Mouse (Mus musculus) CH12.LX (cell line): ENCODE measurements around the gene Gm17509. TPM values are rescaled to one million over a fixed set of nuclear protein-coding genes. Genes with fewer than 3 reads are reported as not detected.

ENCODE experiments used
- DNase-seq: peaks from one replicate; pipeline ENCODE4 v3.0.0-alpha.2; 2013; ENCODE audit errors: extremely low read depth
- H3K27ac ChIP-seq: 2 replicates; pipeline ENCODE4 v1.5.1; 2012; ENCODE audit warnings: low read depth, mild to moderate bottlenecking, control low read depth, moderate library complexity; ENCODE audit not compliant: insufficient read depth
- H3K27me3 ChIP-seq: replicated peaks from 2 replicates; pipeline ENCODE3; 2012; ENCODE audit warnings: inconsistent platforms
- H3K36me3 ChIP-seq, 2 experiments: replicated peaks in 1 of 2; 2 replicates each; pipeline versions ENCODE3 to v1.6.1; 2012; ENCODE audit warnings: inconsistent platforms in 1 of 2, low read length in 1 of 2, mild to moderate bottlenecking in 1 of 2, mixed read lengths in 1 of 2, moderate library complexity in 1 of 2; ENCODE audit not compliant: control insufficient read depth in 1 of 2, insufficient read depth in 1 of 2
- H3K4me1 ChIP-seq, 2 experiments: 2 replicates each; pipeline ENCODE4 v1.6.1; 2012; ENCODE audit warnings: inconsistent platforms in 1 of 2, moderate library complexity in 1 of 2; ENCODE audit not compliant: insufficient read depth in 2 of 2, control insufficient read depth in 1 of 2
- H3K4me2 ChIP-seq: 2 replicates; pipeline ENCODE4 v1.6.1; 2012; ENCODE audit warnings: low read depth, mild to moderate bottlenecking, control low read depth; ENCODE audit not compliant: poor library complexity, insufficient read depth, severe bottlenecking
- H3K4me3 ChIP-seq, 3 experiments: fragments of 150-350 bp in 1 of 3; sonication (generic) in 1 of 3; replicated peaks in 1 of 3; 2 replicates each; pipeline versions ENCODE3 to v1.5.1; 2011 to 2012; ENCODE audit warnings: low read depth in 2 of 3, low read length in 2 of 3, mild to moderate bottlenecking in 2 of 3, moderate library complexity in 2 of 3, control low read depth in 1 of 3, improper control_type of control experiment in 1 of 3, inconsistent platforms in 1 of 3, mixed read lengths in 1 of 3; ENCODE audit not compliant: poor library complexity in 1 of 3
- H3K79me2 ChIP-seq: replicated peaks from 2 replicates; pipeline ENCODE4 v1.6.1; 2012; ENCODE audit warnings: mild to moderate bottlenecking, moderate library complexity; ENCODE audit not compliant: control insufficient read depth, poor library complexity, insufficient read depth, severe bottlenecking; ENCODE audit errors: extremely low read depth
- H3K9ac ChIP-seq: 2 replicates; pipeline ENCODE4 v1.6.1; 2012; ENCODE audit warnings: low read depth, mild to moderate bottlenecking, control low read depth, moderate library complexity; ENCODE audit not compliant: insufficient read depth
- H3K9me3 ChIP-seq: replicated peaks from 2 replicates; pipeline ENCODE3; 2012; ENCODE audit warnings: low read length, inconsistent platforms, mixed read lengths
- CHD2 ChIP-seq: IDR thresholded peaks from 2 replicates; pipeline ENCODE4 v1.6.1; 2011; ENCODE audit warnings: low read length, improper control_type of control experiment
- CTCF ChIP-seq, 2 experiments: IDR thresholded peaks in 1 of 2; conservative IDR thresholded peaks in 1 of 2; 2 replicates each; pipeline ENCODE4 v1.5.1; 2011 to 2012; ENCODE audit warnings: low read depth in 2 of 2, low read length in 2 of 2, improper control_type of control experiment in 1 of 2, inconsistent platforms in 1 of 2, mild to moderate bottlenecking in 1 of 2, moderate library complexity in 1 of 2
- E2F4 ChIP-seq: IDR thresholded peaks from 2 replicates; pipeline ENCODE4 v1.6.1; 2011; ENCODE audit warnings: low read depth, low read length, improper control_type of control experiment; ENCODE audit not compliant: insufficient replicate concordance
- ELF1 ChIP-seq: IDR thresholded peaks from 2 replicates; pipeline ENCODE4 v1.6.1; 2014; ENCODE audit warnings: low read depth, mild to moderate bottlenecking, inconsistent platforms, low read length, improper control_type of control experiment
- ETS1 ChIP-seq: conservative IDR thresholded peaks from 2 replicates; pipeline ENCODE4 v1.6.1; 2012; ENCODE audit warnings: low read depth, mild to moderate bottlenecking, inconsistent platforms, low read length, improper control_type of control experiment, moderate library complexity
- GABPA ChIP-seq: IDR thresholded peaks from 2 replicates; pipeline ENCODE4 v1.6.1; 2012; ENCODE audit warnings: low read depth, low read length, improper control_type of control experiment, inconsistent platforms; ENCODE audit not compliant: insufficient replicate concordance
- HCFC1 ChIP-seq: IDR thresholded peaks from 2 replicates; pipeline ENCODE4 v1.6.1; 2012; ENCODE audit warnings: low read depth, mild to moderate bottlenecking, inconsistent platforms, low read length, improper control_type of control experiment
- JUND ChIP-seq: conservative IDR thresholded peaks from 2 replicates; pipeline ENCODE4 v1.6.1; 2011; ENCODE audit warnings: low read depth, low read length, improper control_type of control experiment
- KAT2A ChIP-seq: IDR thresholded peaks from 2 replicates; pipeline ENCODE4 v1.6.1; 2012; ENCODE audit warnings: low read length, improper control_type of control experiment, inconsistent platforms; ENCODE audit not compliant: insufficient replicate concordance
- MXI1 ChIP-seq: IDR thresholded peaks from 2 replicates; pipeline ENCODE4 v1.6.1; 2011; ENCODE audit warnings: mild to moderate bottlenecking, low read depth, low read length, improper control_type of control experiment
- MYC ChIP-seq: IDR thresholded peaks from 2 replicates; pipeline ENCODE4 v1.6.1; 2011; ENCODE audit warnings: low read depth, mild to moderate bottlenecking, improper control_type of control experiment, low read length
- NRF1 ChIP-seq: IDR thresholded peaks from 2 replicates; pipeline ENCODE4 v1.6.1; 2014; ENCODE audit warnings: low read depth, mild to moderate bottlenecking, inconsistent platforms, low read length, improper control_type of control experiment, moderate library complexity
- POLR2A ChIP-seq: IDR thresholded peaks from 2 replicates; pipeline ENCODE4 v1.6.1; 2011; ENCODE audit warnings: low read depth, mild to moderate bottlenecking, improper control_type of control experiment, low read length
- RCOR1 ChIP-seq: conservative IDR thresholded peaks from 2 replicates; pipeline ENCODE4 v1.6.1; 2012; ENCODE audit warnings: low read depth, mild to moderate bottlenecking, inconsistent platforms, low read length, improper control_type of control experiment
- SIN3A ChIP-seq: IDR thresholded peaks from 2 replicates; pipeline ENCODE4 v1.6.1; 2012; ENCODE audit warnings: low read length, improper control_type of control experiment, inconsistent platforms
- SMC3 ChIP-seq: IDR thresholded peaks from 2 replicates; pipeline ENCODE4 v1.6.1; 2011; ENCODE audit warnings: low read depth, low read length, improper control_type of control experiment
- TBP ChIP-seq: conservative IDR thresholded peaks from 2 replicates; pipeline ENCODE4 v1.6.1; 2011; ENCODE audit warnings: low read depth, low read length, improper control_type of control experiment
- USF1 ChIP-seq: IDR thresholded peaks from 2 replicates; pipeline ENCODE4 v1.6.1; 2014; ENCODE audit warnings: low read depth, mild to moderate bottlenecking, inconsistent platforms, low read length, improper control_type of control experiment
- USF2 ChIP-seq: conservative IDR thresholded peaks from 2 replicates; pipeline ENCODE4 v1.6.1; 2011; ENCODE audit warnings: low read depth, low read length, improper control_type of control experiment
- ZMIZ1 ChIP-seq: IDR thresholded peaks from 2 replicates; pipeline ENCODE4 v1.6.1; 2012; ENCODE audit warnings: low read depth, mild to moderate bottlenecking, inconsistent platforms, low read length, improper control_type of control experiment
- ZNF384 ChIP-seq: IDR thresholded peaks from 2 replicates; pipeline ENCODE4 v1.6.1; 2012; ENCODE audit warnings: low read depth, low read length, improper control_type of control experiment, inconsistent platforms
- dilution Hi-C: fragments of 300-500 bp; cut with MboI; formaldehyde crosslinking; loops from 2 replicates; pipeline ENCODE4 v1.14.3; 2020; ENCODE audit warnings: low sequenced_read_pairs; ENCODE audit not compliant: extremely low pct_unique_long_range_greater_than_20kb, extremely low pct_ligation_motif_present
- in situ Hi-C: fragments of 300-500 bp; cut with MboI; formaldehyde crosslinking; loops from 3 replicates; pipeline ENCODE4 v1.14.3; 2019; ENCODE audit warnings: low sequenced_read_pairs, low pct_ligation_motif_present, low pct_unique_long_range_greater_than_20kb, mixed read lengths
- polyA plus RNA-seq: library from polyadenylated mRNA; unstranded; fragments of >175 nt; gene quantifications from 2 replicates; pipeline ENCODE4 v1.2.1, GENCODE M21; 2012; ENCODE audit warnings: low read depth; ENCODE audit not compliant: insufficient read length
- total RNA-seq, 2 experiments: library from RNA; depleted of rRNA; stranded (reverse); fragments of 300-350 nt in 1 of 2; fragments of >200 nt in 1 of 2; gene quantifications; 2 replicates each; pipeline ENCODE4 v1.2.3; 2012 to 2014

Gm17509 gene
- total and polyA plus RNA-seq, 3 experiments, result not detected

DNA sequence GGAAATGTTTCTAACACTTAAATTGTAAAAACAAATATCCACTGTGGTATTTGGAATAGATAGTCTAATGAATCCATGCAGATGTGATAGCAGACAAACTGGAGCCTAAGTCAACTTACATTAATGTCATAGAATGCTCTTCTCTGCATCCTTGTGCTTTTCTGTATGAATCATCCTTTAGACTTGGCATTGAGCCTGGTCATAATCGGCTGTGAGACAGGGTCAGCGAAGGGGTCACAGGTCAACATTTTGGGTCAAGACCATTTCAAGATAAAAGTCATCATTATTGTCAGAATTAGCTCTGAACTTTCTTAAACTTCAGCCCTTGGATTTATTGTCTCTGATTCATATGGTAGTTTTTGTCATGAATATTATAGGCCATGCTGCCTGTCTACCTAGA, 45.3 kb upstream of the Gm17509 start:
- TF ChIP-seq CHD2 (no peak), KAT2A (no peak), GABPA (no peak), NRF1 (no peak), MXI1 (no peak), TBP (no peak), SMC3 (no peak), USF1 (no peak), CTCF (conservative IDR thresholded peaks at IDR 0.05 in 1 of 2, IDR thresholded peaks at IDR 0.05 in 1 of 2; ENCODE audit: low read depth in 2 of 2, low read length in 2 of 2) (no peak), HCFC1 (no peak), ZNF384 (no peak), MYC (no peak), JUND (no peak), SIN3A (no peak), POLR2A (no peak)
- Histone ChIP-seq H3K9ac (no peak overlapping the region), H3K27me3 (no peaks in the 10 kb centered on the region), H3K79me2 (no peaks in the 10 kb centered on the region), H3K4me2 (no peak overlapping the region), H3K9me3 (peaks cover 59% of the 10 kb centered on the region), H3K27ac (no peak overlapping the region), H3K4me1 (no peaks in the 10 kb centered on the region), H3K36me3 (no peaks in the 10 kb centered on the region), H3K4me3 (no peak overlapping the region)
- no peak for DNase-seq
- dilution Hi-C loops, result no loop called here
- in situ Hi-C loops, result no loop called here

DNA sequence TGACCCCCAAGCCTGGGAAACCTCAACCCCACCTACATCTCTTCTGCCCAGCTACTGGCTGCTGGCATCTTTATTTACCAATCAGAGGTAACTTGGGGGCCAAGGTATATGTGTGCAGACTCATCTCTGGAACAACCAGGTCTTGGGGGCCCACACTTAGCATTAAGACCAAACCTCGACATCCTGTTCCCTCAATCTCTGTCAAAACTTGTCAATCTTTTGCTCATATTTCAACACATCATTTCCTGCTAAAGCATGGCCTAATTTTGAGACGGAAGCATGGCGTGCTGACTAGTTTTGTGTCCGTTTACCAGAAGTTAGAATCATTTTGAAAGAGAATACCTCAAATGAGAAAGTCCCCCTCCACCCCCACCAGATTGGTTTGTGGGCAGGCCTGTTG, 39.8 kb upstream of the Gm17509 start:
- H3K27ac ChIP-seq, result no peak overlapping the region
- TF ChIP-seq RCOR1 (no peak), HCFC1 (no peak), ZMIZ1 (no peak), USF2 (no peak), E2F4 (no peak), CHD2 (no peak), KAT2A (no peak), SMC3 (no peak), ELF1 (no peak), ETS1 (no peak), TBP (no peak), NRF1 (no peak)
- TF ChIP-seq, all 38 proteins: peak for 0
- dilution Hi-C loops, result no loop called here
- no peak overlapping the region for H3K4me2 ChIP-seq
- no peaks in the 10 kb centered on the region for H3K36me3 ChIP-seq
- H3K27me3 ChIP-seq, result no peaks in the 10 kb centered on the region
- no peak for DNase-seq
- peaks cover 55% of the 10 kb centered on the region for H3K9me3 ChIP-seq
- no peaks in the 10 kb centered on the region for H3K79me2 ChIP-seq
- H3K9ac ChIP-seq, result no peak overlapping the region
- in situ Hi-C loops, result no loop called here
- H3K4me3 ChIP-seq, result no peak overlapping the region
- H3K4me1 ChIP-seq, result no peaks in the 10 kb centered on the region
